Mouse (Mus musculus) forebrain, embryonic 13.5 days (tissue): ENCODE data around the gene Atg7. TPM values are rescaled to one million over a fixed set of nuclear protein-coding genes. Genes with fewer than 3 reads are reported as not detected.
A peak's percentile ranks its signal among the peaks of the same experiment; 100 is the strongest.

Experiments used
- ATAC-seq: fragments of 200-750 bp; cut with Nextera tagmentation; 2 replicates; pipeline ENCODE4 v1.8.0; 2017
- H3K27ac ChIP-seq: fragments of 300-500 bp; sonication (generic); 2 replicates; pipeline ENCODE4 v1.5.1; 2015; ENCODE audit warnings: inconsistent platforms, mild to moderate bottlenecking, moderate library complexity
- H3K27me3 ChIP-seq: fragments of 300-500 bp; sonication (generic); 2 replicates; pipeline ENCODE4 v1.6.1; 2015; ENCODE audit warnings: mild to moderate bottlenecking, inconsistent platforms
- H3K36me3 ChIP-seq: fragments of 300-500 bp; sonication (generic); 2 replicates; pipeline ENCODE4 v1.6.1; 2015; ENCODE audit warnings: mild to moderate bottlenecking, inconsistent platforms; ENCODE audit not compliant: poor library complexity, severe bottlenecking
- H3K4me1 ChIP-seq: fragments of 300-500 bp; sonication (generic); 2 replicates; pipeline ENCODE4 v1.6.1; 2015; ENCODE audit warnings: inconsistent platforms
- H3K4me2 ChIP-seq: fragments of 300-500 bp; sonication (generic); 2 replicates; pipeline ENCODE4 v1.6.1; 2015; ENCODE audit warnings: inconsistent platforms, mild to moderate bottlenecking, moderate library complexity
- H3K4me3 ChIP-seq: fragments of 300-500 bp; sonication (generic); 2 replicates; pipeline ENCODE4 v1.5.1; 2015; ENCODE audit warnings: mild to moderate bottlenecking, inconsistent platforms
- H3K9ac ChIP-seq: fragments of 300-500 bp; sonication (generic); 2 replicates; pipeline ENCODE4 v1.6.1; 2015; ENCODE audit warnings: mild to moderate bottlenecking, inconsistent platforms
- H3K9me3 ChIP-seq: fragments of 300-500 bp; sonication (generic); replicated peaks from 2 replicates; pipeline ENCODE4 v1.6.1; 2016; ENCODE audit warnings: inconsistent platforms
- WGBS: fragments of 180-500 bp; shearing (Covaris S2); methylation state at CpG from one replicate; pipeline ENCODE4 v1.1.7; 2015; 5-methylcytosine and 5-hydroxymethylcytosine counted together
- polyA plus RNA-seq: library from polyadenylated mRNA; unstranded; fragments of >200 nt; fragmentation: Nextera tagmentation; extraction: Ambion mirVana; gene quantifications from 2 replicates; pipeline ENCODE4 v1.2.1, GENCODE M21; 2015

Gene Atg7
- polyA plus RNA-seq, 1 experiment from 2014 or later: 18.5 TPM

DNA sequence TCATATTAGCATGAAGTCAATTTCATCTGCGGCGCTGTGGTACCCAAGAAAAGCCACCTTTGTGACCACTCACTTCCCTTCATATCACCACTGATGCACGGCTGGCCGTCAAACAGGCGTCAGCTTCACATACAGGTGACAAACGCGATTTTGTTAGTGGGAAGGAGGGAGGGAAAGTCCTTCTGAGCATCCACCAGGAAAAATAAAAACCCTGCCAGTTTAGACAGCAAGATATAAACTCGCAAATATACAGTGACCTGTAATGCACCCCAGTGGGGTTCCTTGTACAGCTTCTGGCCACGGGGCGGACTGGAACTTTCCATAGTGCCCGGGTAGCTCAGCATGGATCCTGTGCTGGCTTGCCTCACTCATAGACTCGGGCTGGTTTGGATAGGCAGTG is 248.9 kb downstream of the Atg7 start:
- WGBS: 56% methylated on average over 12 of the region's 12 CpGs
- H3K9me3 ChIP-seq: 0 out of 2 replicates have a peak, but pooled peaks cover 3% of the 10 kb centered on the region
- H3K4me2 ChIP-seq: peak overlapping the region; percentile 49
- no peak for ATAC-seq
- no peak overlapping the region for H3K9ac ChIP-seq
- peaks cover 17% of the 10 kb centered on the region for H3K36me3 ChIP-seq
- H3K27ac ChIP-seq: peak overlapping the region; percentile 74
- H3K27me3 ChIP-seq: no peaks in the 10 kb centered on the region
- H3K4me3 ChIP-seq: no peak overlapping the region
- H3K4me1 ChIP-seq: peaks cover 77% of the 10 kb centered on the region

DNA sequence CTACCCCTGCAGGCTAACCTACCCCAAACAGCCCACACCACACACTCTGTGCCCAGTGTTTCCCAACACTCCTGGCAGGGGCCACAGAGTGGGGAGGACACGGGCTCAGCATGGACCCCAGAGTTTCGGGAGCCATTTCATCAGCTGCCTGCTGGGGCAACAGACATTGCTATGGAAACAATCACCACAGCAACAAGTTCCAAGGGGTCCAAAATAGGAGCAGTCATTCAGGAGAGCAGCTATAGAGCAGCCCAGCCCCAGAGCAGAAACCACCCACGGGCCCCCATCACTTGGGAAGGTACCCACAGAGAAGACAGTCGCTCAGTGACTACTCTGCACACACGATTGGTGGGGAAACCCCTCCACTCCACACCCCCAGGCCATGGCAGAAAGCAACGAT is 249.5 kb downstream of the Atg7 start:
- no peaks in the 10 kb centered on the region for H3K27me3 ChIP-seq
- peak overlapping the region; percentile 74 for H3K27ac ChIP-seq
- peak overlapping the region; percentile 38 for H3K9ac ChIP-seq
- ATAC-seq: peak; percentile 59
- peak overlapping the region; percentile 49 for H3K4me2 ChIP-seq
- 9% methylated on average over 6 of the region's 6 CpGs for WGBS
- H3K9me3 ChIP-seq: 0 out of 2 replicates have a peak, but pooled peaks cover 3% of the 10 kb centered on the region
- peaks cover 23% of the 10 kb centered on the region for H3K36me3 ChIP-seq
- H3K4me3 ChIP-seq: 0 out of 2 replicates have a peak overlapping the region, but pooled peaks have one; percentile 11
- peaks cover 72% of the 10 kb centered on the region for H3K4me1 ChIP-seq

DNA sequence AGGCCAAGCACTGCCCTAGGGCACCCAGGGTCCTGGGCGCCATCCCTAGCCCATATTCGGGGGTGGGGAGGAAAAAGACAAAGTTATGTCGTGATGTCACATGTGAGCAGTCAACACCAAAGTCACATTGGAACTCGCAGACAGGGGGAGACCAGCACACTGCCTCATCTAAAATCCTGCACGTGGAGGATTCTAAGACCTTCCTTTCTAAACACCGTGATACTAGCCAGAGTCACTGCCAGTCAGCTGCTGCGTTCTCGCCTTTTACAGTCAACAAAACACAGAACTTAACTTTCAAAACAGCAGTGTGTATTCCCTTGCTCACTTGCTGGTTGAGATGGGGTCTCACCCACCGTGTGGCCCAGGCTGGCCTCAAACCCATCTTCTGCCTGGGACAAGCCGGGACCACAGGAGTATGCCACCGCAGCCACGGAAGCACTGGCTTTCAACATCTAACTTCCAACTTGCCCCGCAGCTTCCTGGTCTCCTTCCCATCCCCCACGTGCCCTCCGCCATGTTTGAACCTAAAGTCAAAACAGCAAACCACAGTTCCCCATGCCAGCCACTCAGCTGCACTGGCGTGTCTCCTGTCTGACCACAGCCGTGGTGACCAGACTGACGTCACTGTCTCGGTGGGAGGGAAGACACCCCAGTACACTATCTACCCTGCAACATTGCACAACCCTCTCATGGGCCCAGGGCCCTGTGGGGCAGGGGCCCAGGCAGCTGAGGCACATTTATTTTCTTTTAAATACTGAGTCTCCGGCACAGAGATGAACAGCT is 250.7 kb downstream of the Atg7 start:
- 82% methylated on average over 20 of the region's 20 CpGs for WGBS
- H3K4me1 ChIP-seq: peaks cover 66% of the 10 kb centered on the region
- ATAC-seq: no peak
- no peaks in the 10 kb centered on the region for H3K27me3 ChIP-seq
- H3K27ac ChIP-seq: peak overlapping the region; percentile 74; the same call in 1 of the 2 replicates
- H3K9ac ChIP-seq: peak overlapping the region; percentile 38; the same call in 1 of the 2 replicates
- H3K9me3 ChIP-seq: 0 out of 2 replicates have a peak, but pooled peaks cover 3% of the 10 kb centered on the region
- H3K4me3 ChIP-seq: no peak overlapping the region
- peaks cover 27% of the 10 kb centered on the region for H3K36me3 ChIP-seq
- no peak overlapping the region for H3K4me2 ChIP-seq

DNA sequence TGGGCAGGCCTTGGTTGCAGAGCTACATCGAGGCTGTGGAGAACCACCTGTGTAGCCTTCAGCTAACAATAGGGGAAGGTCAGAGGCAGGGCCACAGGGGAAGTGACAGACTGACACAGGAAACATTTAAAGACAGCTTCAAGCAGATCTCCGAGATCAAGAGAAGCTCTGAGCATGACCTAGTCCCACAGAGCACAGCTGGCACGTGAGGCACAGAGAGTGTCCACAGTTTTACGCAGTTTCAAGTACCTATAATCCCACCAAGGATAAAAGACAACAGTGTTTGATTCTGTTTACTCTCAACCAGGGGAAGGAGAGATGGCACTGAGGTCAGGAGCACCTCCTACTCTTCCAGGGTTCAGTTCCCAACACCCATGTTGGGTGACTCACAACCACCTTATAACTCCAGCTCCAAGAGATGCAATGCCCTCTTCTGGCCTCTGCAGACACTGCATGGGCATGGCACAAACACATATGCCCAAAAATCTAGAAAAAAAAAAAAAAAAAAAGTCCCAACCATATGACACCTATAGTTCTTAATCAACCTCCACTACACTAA is 251.7 kb downstream of the Atg7 start:
- no peaks in the 10 kb centered on the region for H3K27me3 ChIP-seq
- WGBS: 75% methylated on average over 4 of the region's 4 CpGs
- ATAC-seq: no peak
- no peak overlapping the region for H3K4me3 ChIP-seq
- no peak overlapping the region for H3K27ac ChIP-seq
- peaks cover 66% of the 10 kb centered on the region for H3K4me1 ChIP-seq
- H3K9ac ChIP-seq: no peak overlapping the region
- 0 out of 2 replicates have a peak, but pooled peaks cover 3% of the 10 kb centered on the region for H3K9me3 ChIP-seq
- H3K4me2 ChIP-seq: no peak overlapping the region
- H3K36me3 ChIP-seq: peaks cover 26% of the 10 kb centered on the region

DNA sequence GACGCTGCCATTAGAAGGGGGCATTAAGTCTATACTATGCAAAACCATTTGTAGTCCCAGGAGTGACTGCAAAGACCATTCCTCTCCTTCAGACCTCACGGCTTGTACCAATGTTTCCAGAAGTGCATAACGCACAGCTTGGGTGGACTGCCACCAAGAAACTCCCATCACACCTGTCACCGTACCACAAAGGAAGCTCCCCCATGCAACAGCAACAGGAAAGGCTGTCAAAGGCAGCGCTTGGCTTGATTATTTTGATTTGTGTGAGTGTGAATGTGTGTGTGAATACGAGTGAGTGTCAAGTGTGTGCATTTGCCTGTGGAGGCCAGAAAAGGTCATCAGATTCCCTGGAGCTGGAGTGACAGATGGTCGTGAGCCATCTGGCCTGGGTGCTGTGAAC is 252.3 kb downstream of the Atg7 start:
- H3K4me3 ChIP-seq: no peak overlapping the region
- no peak overlapping the region for H3K4me2 ChIP-seq
- peaks cover 68% of the 10 kb centered on the region for H3K4me1 ChIP-seq
- no peak overlapping the region for H3K27ac ChIP-seq
- H3K9me3 ChIP-seq: 0 out of 2 replicates have a peak, but pooled peaks cover 3% of the 10 kb centered on the region
- no peak overlapping the region for H3K9ac ChIP-seq
- H3K36me3 ChIP-seq: peaks cover 26% of the 10 kb centered on the region
- 94% methylated on average over 7 of the region's 7 CpGs for WGBS
- no peak for ATAC-seq
- no peaks in the 10 kb centered on the region for H3K27me3 ChIP-seq

DNA sequence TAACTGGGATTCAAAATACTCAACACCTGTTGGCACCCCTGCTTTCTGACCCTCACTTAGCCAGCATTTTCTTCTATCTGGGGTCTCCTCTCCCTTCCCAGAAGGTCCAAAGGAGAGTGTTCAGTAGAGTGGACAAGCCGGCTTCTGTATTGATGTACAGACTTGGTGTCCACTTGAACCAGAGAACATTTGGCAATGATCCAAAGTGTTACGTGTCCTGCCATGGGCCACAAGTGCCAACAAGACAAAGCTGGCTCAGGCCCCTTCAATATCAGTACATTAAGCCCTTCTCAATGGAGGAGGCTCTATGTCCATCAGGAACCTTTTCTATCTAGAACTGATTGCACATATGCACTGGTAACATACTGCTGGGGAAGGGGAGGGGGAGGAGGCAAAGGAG is 253.4 kb downstream of the Atg7 start:
- peaks cover 68% of the 10 kb centered on the region for H3K4me1 ChIP-seq

DNA sequence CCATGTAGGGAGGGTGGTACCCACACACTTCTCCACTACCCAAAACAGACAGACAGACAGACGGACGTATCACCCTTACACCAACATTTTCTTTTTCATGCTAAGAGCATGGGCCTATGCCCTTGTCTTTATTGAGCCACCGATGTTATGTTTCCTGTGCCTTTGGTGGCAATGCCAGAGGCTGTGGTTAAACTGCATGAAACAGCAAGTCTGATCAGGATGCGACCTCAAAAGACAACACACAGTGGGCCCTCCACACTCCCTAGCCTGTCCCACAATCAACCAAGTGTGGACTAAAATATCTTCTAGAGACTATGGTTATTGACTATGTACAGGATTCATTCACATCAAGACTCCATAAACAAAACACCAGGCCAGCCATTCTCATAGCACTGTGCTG is 256.1 kb downstream of the Atg7 start:
- no peaks in the 10 kb centered on the region for H3K27me3 ChIP-seq
- no peak overlapping the region for H3K9ac ChIP-seq
- H3K4me2 ChIP-seq: no peak overlapping the region
- H3K4me1 ChIP-seq: peaks cover 68% of the 10 kb centered on the region
- H3K36me3 ChIP-seq: peaks cover 26% of the 10 kb centered on the region
- 93% methylated on average over 4 of the region's 4 CpGs for WGBS
- ATAC-seq: no peak
- H3K4me3 ChIP-seq: no peak overlapping the region
- no peak overlapping the region for H3K27ac ChIP-seq
- 0 out of 2 replicates have a peak, but pooled peaks cover 3% of the 10 kb centered on the region for H3K9me3 ChIP-seq

More for the DNA sequence above, 253.4 kb downstream of the Atg7 start:
- Histone ChIP-seq H3K4me2 (no peak overlapping the region), H3K36me3 (peaks cover 26% of the 10 kb centered on the region), H3K27ac (no peak overlapping the region), H3K9ac (no peak overlapping the region), H3K9me3 (0 out of 2 replicates have a peak, but pooled peaks cover 3% of the 10 kb centered on the region), H3K27me3 (no peaks in the 10 kb centered on the region), H3K4me3 (no peak overlapping the region)
- ATAC-seq: no peak
- 78% methylated on average over 2 of the region's 2 CpGs for WGBS

DNA sequence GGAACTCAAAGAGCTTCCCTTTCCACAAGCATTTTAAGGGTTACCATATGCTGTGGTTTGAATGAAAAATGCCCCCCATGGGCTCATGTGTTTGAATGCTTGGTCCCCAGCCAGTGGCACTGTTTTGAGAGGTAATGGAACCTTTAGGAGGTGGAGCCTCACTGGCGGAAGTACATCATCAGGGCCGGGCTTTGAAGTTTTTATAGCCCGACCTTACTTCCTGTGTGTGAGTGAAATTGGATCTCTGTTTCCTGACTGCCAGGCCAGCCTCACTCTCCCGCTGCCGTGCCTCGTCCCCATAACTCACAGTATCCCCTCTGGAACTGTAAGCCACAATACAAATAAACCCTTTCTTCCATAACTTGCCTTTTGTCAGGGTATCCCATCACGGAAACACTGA is 256.8 kb downstream of the Atg7 start:
- WGBS: 47% methylated on average over 7 of the region's 7 CpGs
- H3K9ac ChIP-seq: peak overlapping the region; percentile 46; the same call in 1 of the 2 replicates
- peak overlapping the region; percentile 73 for H3K27ac ChIP-seq
- H3K4me1 ChIP-seq: peaks cover 68% of the 10 kb centered on the region
- no peaks in the 10 kb centered on the region for H3K27me3 ChIP-seq
- H3K4me2 ChIP-seq: peak overlapping the region; percentile 43
- no peak overlapping the region for H3K4me3 ChIP-seq
- no peak for ATAC-seq
- H3K9me3 ChIP-seq: 0 out of 2 replicates have a peak, but pooled peaks cover 3% of the 10 kb centered on the region
- peaks cover 26% of the 10 kb centered on the region for H3K36me3 ChIP-seq

DNA sequence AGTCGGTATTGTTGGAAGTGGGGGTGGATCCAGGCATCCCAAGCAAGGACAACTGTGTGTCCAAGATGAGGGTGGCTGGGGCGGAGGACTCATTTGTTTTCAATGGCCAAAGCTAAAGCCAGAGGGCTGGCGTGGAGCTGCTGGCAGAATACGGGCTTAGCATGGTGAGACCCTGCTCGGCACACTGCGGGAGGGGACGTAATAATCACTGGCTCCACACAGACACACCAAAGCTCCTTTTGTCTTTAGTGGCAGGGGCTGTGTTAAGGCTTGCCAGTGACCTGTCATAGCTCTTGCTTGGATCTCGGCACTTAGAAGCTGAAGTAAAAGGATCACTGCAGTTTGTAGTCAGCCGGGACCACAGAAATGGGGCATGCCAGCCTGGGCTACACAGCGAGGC is 257.3 kb downstream of the Atg7 start:
- peaks cover 25% of the 10 kb centered on the region for H3K36me3 ChIP-seq
- no peaks in the 10 kb centered on the region for H3K27me3 ChIP-seq
- H3K27ac ChIP-seq: peak overlapping the region; percentile 73
- H3K4me3 ChIP-seq: no peak overlapping the region
- peak; percentile 70; the same call in 1 of the 2 replicates for ATAC-seq
- H3K4me1 ChIP-seq: peaks cover 70% of the 10 kb centered on the region
- H3K9ac ChIP-seq: peak overlapping the region; percentile 46; the same call in 1 of the 2 replicates
- WGBS: 13% methylated on average over 10 of the region's 10 CpGs
- 0 out of 2 replicates have a peak, but pooled peaks cover 3% of the 10 kb centered on the region for H3K9me3 ChIP-seq
- H3K4me2 ChIP-seq: peak overlapping the region; percentile 43

DNA sequence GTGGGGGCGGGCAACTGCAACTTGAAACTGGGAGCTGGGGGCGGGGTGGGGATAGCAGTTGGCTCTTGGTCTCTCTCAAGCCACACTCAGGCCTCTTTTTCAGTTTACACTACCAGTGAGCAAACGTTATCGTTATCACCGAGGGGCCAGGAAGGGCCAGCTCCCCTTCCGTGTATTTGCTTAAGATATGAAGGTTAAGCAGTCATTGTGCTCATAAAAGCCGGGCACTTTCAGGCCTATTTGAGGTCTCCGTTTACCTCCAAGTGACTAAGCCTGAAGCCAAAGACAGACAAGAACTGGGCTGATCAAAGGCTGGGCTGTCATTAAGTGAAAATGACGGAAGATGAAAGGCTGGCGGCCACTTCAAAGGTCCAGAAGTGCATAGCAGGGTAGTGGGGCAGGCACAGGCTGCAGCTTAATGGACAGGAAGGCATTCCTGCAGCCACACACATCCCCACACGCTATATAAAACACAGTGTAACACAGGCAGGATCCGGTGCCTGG is 258.5 kb downstream of the Atg7 start:
- Histone ChIP-seq H3K4me1 (peaks cover 82% of the 10 kb centered on the region), H3K4me3 (no peak overlapping the region), H3K36me3 (peaks cover 18% of the 10 kb centered on the region), H3K9ac (peak overlapping the region; percentile 52; the same call in 1 of the 2 replicates), H3K27me3 (no peaks in the 10 kb centered on the region), H3K9me3 (no peaks in the 10 kb centered on the region), H3K4me2 (peak overlapping the region; percentile 30), H3K27ac (peak overlapping the region; percentile 55)
- WGBS: 3% methylated on average over 12 of the region's 12 CpGs
- ATAC-seq: peak; percentile 48; the same call in 1 of the 2 replicates

DNA sequence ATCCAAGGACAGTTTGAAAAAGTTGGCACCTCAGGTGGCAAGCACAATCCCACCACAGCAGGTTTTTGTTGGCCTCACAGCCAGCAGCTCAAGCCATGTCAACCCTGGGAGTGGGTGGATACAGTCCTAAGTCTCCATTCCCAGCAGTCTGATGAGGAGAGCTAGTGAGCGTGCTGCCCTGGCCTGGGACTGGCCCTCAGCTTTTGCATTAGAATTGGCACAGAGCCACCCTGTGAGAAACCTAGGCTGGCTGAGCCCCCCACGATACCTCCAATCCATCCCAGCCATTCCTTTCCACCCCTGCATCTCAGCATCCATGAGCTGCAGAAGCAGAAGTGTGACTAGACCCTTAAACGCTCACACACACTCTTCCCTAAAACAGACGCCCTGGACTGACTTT is 259.0 kb downstream of the Atg7 start:
- Histone ChIP-seq H3K36me3 (peaks cover 15% of the 10 kb centered on the region), H3K9ac (peak overlapping the region; percentile 52), H3K27me3 (no peaks in the 10 kb centered on the region), H3K9me3 (no peaks in the 10 kb centered on the region), H3K4me2 (peak overlapping the region; percentile 30), H3K27ac (peak overlapping the region; percentile 55), H3K4me3 (no peak overlapping the region), H3K4me1 (peaks cover 82% of the 10 kb centered on the region)
- 21% methylated on average over 4 of the region's 4 CpGs for whole genome bisulfite sequencing
- no peak for ATAC-seq

DNA sequence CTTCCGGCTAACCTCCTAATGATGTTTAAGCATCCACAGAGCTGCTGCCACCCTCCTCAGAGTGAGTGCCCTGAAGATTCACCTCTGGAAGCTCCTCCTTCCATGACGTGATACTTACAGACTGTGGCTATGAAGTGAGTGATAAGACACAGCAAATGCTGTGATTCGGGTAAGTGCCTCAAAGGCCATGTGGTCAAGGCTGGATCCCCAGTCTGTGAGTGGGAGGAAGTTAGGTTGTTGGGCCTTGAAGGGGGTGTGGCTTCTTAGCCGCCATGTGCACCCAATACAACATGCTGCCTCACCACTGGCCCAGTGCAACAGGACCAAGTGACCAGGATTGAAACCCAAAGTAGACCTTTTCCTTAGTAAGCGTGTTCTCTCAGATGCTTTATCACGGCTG is 261.3 kb downstream of the Atg7 start:
- Histone ChIP-seq H3K4me2 (no peak overlapping the region), H3K9ac (no peak overlapping the region), H3K4me3 (no peak overlapping the region), H3K27ac (no peak overlapping the region; the same call in 1 of the 2 replicates), H3K9me3 (no peaks in the 10 kb centered on the region), H3K4me1 (peaks cover 87% of the 10 kb centered on the region), H3K36me3 (no peaks in the 10 kb centered on the region), H3K27me3 (no peaks in the 10 kb centered on the region)
- WGBS: 82% methylated on average over 6 of the region's 6 CpGs
- no peak for ATAC-seq
